Mouse (Mus musculus) hindbrain, embryonic 14.5 days (tissue): ENCODE measurements at regions not wholly inside any gene's neighbourhood (a gene's known extent, or its start where the extent isn't known, plus 50 kb on each side); places are given as distances from the start of the nearest gene placed in this dataset.

Experiments
- ATAC-seq: fragments of 200-750 bp; cut with Nextera tagmentation; 2 replicates; pipeline ENCODE4 v1.8.0; 2017; ENCODE audit warnings: moderate number of reproducible peaks, mild to moderate bottlenecking, moderate TSS enrichment, moderate library complexity; ENCODE audit not compliant: low FRiP score
- DNase-seq: peaks from one replicate; pipeline ENCODE4 v3.0.0-alpha.2; 2015; ENCODE audit warnings: low spot score
- H3K27ac ChIP-seq: fragments of 300-500 bp; sonication (generic); 2 replicates; pipeline ENCODE4 v1.5.1; 2014; ENCODE audit warnings: mild to moderate bottlenecking, moderate library complexity
- H3K27me3 ChIP-seq: fragments of 300-500 bp; sonication (generic); 2 replicates; pipeline ENCODE4 v1.6.1; 2014; ENCODE audit warnings: mild to moderate bottlenecking, low read length, mixed read lengths; ENCODE audit not compliant: control insufficient read depth, insufficient read depth
- H3K36me3 ChIP-seq: fragments of 300-500 bp; sonication (generic); replicated peaks from 2 replicates; pipeline ENCODE4 v1.6.1; 2014; ENCODE audit not compliant: control insufficient read depth, insufficient read depth
- H3K4me1 ChIP-seq: fragments of 300-500 bp; sonication (generic); replicated peaks from 2 replicates; pipeline ENCODE4 v1.6.1; 2014; ENCODE audit warnings: antibody characterized with exemption, low read length, mixed read lengths; ENCODE audit not compliant: control insufficient read depth, insufficient read depth
- H3K4me2 ChIP-seq: fragments of 300-500 bp; sonication (generic); replicated peaks from 2 replicates; pipeline ENCODE4 v1.6.1; 2014; ENCODE audit warnings: mild to moderate bottlenecking, moderate library complexity
- H3K4me3 ChIP-seq: fragments of 300-500 bp; sonication (generic); replicated peaks from 2 replicates; pipeline ENCODE4 v1.5.1; 2014; ENCODE audit warnings: mild to moderate bottlenecking, low read length
- H3K9ac ChIP-seq: fragments of 300-500 bp; sonication (generic); 2 replicates; pipeline ENCODE4 v1.6.1; 2014
- H3K9me3 ChIP-seq: fragments of 300-500 bp; sonication (generic); 2 replicates; pipeline ENCODE4 v1.6.1; 2016; ENCODE audit warnings: low read length; ENCODE audit not compliant: control insufficient read depth
- WGBS: fragments of 180-500 bp; shearing (Covaris S2); extraction: QIAGEN DNeasy Blood & Tissue Kit; methylation state at CpG from one replicate; pipeline ENCODE4 v1.1.7; 2014; 5-methylcytosine and 5-hydroxymethylcytosine counted together

DNA sequence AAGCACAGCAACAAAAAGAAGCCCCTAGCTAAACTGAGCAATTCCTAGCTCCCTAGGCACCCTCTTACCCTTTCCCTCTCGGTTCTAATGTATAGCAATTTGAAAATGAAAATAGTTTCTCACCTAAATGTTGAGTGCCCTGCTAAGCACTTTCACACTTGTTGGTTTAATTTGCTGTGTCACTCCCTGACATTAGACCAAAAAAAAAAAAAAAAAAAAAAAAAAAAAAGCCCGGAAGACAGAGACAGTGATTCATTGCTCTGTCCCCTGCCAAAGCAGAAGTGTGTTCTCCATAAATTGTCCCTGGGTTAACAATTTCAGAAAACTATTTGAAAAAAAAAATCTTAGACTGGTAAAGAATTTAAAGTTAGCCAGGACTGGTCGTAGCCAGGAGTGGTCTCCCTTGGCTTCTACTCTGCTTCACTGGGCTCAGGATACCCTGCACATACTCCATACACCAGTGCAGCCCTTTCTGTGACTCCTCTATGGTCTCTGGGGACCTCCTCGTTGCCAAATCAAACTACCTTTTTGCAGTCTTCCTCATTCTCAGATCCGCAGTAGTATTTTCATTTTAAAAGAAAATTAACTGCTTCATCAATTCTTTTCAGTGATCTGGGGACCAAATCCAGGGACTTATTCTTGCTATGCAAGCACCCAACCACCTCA lies 148.0 kb upstream of the Bcl6 start:
- 67% methylated on average over 5 of the region's 5 CpGs for WGBS
- no peaks in the 10 kb centered on the region for H3K36me3 ChIP-seq
- ATAC-seq, result no peak
- H3K4me2 ChIP-seq, result no peak overlapping the region
- no peaks in the 10 kb centered on the region for H3K27me3 ChIP-seq
- no peak for DNase-seq
- no peaks in the 10 kb centered on the region for H3K9me3 ChIP-seq
- no peak overlapping the region for H3K4me3 ChIP-seq
- H3K27ac ChIP-seq, result no peak overlapping the region
- no peak overlapping the region for H3K9ac ChIP-seq
- H3K4me1 ChIP-seq, result no peaks in the 10 kb centered on the region

DNA sequence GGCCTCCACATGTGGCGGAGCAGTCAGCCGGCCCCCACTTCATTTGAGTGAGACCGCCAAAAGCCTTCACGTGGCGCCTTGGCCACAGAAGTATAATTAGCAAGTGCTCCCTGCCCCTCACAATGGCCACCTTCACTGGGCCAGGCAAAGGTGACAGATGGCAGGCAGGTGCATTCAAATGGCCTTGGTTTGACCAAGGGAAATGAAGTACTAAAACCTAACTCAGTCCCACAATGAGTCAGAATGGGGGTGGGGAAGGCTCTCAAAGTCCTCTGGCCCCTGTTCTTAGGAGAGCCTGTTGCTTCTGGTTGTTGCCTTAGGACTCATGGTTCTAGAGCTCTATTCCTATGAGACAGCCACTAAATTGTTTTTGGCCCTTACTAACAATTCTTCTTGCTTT lies 147.2 kb upstream of the Bcl6 start:
- ATAC-seq (no peak), DNase-seq (no peak)
- no peaks in the 10 kb centered on the region for H3K9me3 ChIP-seq
- 91% methylated on average over 5 of the region's 5 CpGs for WGBS
- no peaks in the 10 kb centered on the region for H3K4me1 ChIP-seq
- no peak overlapping the region for H3K27ac ChIP-seq
- no peak overlapping the region for H3K9ac ChIP-seq
- no peaks in the 10 kb centered on the region for H3K36me3 ChIP-seq
- H3K4me2 ChIP-seq, result no peak overlapping the region
- H3K4me3 ChIP-seq, result no peak overlapping the region
- no peaks in the 10 kb centered on the region for H3K27me3 ChIP-seq

DNA sequence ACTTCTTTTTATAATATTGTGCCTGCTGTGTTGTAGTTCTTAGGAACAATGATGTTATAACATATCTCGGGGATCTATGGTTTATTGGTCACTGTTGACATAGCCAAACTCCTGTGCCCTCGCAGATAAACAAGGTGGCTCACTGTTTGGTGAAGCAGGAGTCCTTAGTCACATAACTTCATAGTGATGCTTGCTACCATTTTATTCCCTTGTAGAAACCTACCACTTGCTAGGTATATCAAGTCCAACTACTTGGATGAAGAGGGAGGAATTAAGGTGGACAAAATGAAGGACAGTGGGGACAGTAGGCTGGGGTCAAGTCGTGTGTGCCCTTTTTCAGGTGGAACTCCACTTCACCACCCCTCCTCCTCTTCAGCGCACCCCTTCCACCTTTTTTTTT lies 146.7 kb upstream of the Bcl6 start:
- H3K9ac ChIP-seq, result no peak overlapping the region
- H3K27me3 ChIP-seq, result no peaks in the 10 kb centered on the region
- no peak overlapping the region for H3K27ac ChIP-seq
- 95% methylated on average over 3 of the region's 4 CpGs for WGBS
- H3K9me3 ChIP-seq, result no peaks in the 10 kb centered on the region
- no peak overlapping the region for H3K4me2 ChIP-seq
- ATAC-seq (no peak), DNase-seq (no peak)
- H3K4me1 ChIP-seq, result no peaks in the 10 kb centered on the region
- no peaks in the 10 kb centered on the region for H3K36me3 ChIP-seq
- no peak overlapping the region for H3K4me3 ChIP-seq

DNA sequence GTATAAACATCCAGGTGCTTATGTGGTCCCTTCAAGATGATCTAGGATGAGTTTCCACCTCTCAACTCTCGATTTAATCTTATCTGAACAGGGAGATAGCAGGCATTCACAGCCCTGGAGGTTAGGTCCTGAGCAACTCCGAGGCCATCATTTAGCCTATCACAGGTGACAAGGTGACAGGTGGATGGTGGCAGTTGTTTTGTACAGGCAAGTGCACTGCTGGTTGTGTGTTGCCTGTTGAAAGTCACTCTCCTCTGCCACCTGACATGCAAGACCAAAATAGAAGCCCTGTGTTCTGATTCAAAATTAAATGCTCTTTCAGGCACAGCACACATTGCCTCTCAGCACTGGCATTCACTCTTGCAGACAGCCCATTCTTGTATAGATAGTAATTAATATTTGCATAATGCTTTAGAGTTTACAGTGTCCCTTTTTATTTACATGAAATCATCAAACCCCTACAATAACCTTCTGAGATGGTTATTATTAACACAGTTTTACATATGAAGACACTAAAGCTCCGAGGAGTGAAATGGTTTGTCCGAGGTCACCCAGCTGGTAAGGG lies 145.9 kb upstream of the Bcl6 start:
- Histone ChIP-seq H3K4me3 (no peak overlapping the region), H3K4me1 (no peaks in the 10 kb centered on the region), H3K27ac (no peak overlapping the region), H3K27me3 (no peaks in the 10 kb centered on the region), H3K9me3 (no peaks in the 10 kb centered on the region), H3K4me2 (no peak overlapping the region), H3K36me3 (no peaks in the 10 kb centered on the region), H3K9ac (no peak overlapping the region)
- DNase-seq (no peak), ATAC-seq (no peak)
- 90% methylated on average over 4 of the region's 4 CpGs for WGBS

DNA sequence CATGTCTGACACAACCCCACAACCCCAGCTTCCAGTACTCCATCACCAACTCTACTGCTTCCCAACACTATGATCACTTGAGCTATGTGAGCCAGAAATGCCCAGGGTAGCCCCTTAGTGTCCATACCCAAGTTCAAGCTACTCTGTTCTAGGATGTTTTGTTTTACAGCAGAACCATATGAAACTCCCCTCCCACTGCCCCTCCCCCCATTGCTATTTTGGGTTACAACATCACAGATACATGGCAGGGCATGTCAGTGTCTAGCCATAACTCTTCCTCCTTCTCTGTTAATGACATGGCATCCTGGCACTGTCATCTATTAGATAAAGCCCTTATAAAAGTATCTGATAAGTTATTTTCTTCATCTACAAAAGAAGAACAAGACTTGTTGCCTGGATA lies 142.0 kb upstream of the Bcl6 start:
- Histone ChIP-seq H3K27ac (no peak overlapping the region), H3K27me3 (no peaks in the 10 kb centered on the region), H3K9ac (no peak overlapping the region), H3K9me3 (no peaks in the 10 kb centered on the region), H3K4me1 (no peaks in the 10 kb centered on the region), H3K36me3 (no peaks in the 10 kb centered on the region), H3K4me3 (no peak overlapping the region), H3K4me2 (no peak overlapping the region)
- DNase-seq (no peak), ATAC-seq (no peak)

DNA sequence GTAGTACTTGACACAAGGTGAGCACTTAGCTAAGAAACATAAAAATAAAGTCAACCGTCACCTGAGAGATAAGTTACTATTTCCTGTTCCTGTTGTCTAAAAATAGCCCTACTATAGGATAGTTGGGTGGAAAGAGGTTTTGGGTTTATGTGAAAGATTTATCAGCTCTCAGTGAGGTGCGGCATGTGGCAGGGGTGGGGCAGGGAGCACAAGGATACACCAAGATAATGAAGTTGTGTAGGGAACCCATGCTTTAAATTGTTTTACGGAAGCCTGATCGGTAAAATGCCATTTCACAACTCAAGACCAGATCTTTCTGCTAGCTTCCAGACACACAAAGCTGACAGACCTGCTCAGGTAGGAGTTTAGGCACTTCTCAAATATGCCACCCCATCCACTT lies 141.0 kb upstream of the Bcl6 start:
- Histone ChIP-seq H3K4me1 (no peaks in the 10 kb centered on the region), H3K4me2 (no peak overlapping the region), H3K27me3 (no peaks in the 10 kb centered on the region), H3K36me3 (no peaks in the 10 kb centered on the region), H3K9ac (no peak overlapping the region), H3K27ac (no peak overlapping the region), H3K4me3 (no peak overlapping the region), H3K9me3 (no peaks in the 10 kb centered on the region)
- DNase-seq (no peak), ATAC-seq (no peak)
- WGBS, result 93% methylated on average over 4 of the region's 4 CpGs

DNA sequence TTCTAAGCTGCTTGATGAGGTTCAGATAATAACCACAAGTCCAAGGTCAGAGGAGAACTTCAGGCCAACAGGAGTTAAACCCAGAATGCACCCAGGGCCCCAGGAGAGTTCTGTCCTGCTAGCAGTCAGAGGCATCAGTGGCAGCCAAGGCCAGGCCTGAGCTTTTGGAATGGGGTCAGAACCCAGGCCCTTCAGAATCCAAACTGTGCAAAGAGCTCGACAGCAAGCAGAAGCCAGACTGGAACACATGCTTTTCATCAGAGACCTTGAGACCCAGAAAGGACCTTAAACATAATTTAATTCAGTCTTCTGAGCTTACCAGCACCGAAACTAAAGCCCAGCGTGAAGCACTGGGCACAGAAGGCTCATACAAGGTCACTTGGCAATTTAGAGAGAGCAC lies 139.9 kb upstream of the Bcl6 start:
- Histone ChIP-seq H3K27ac (no peak overlapping the region), H3K9ac (no peak overlapping the region), H3K4me3 (no peak overlapping the region), H3K4me1 (no peaks in the 10 kb centered on the region), H3K9me3 (no peaks in the 10 kb centered on the region), H3K27me3 (no peaks in the 10 kb centered on the region), H3K36me3 (no peaks in the 10 kb centered on the region), H3K4me2 (no peak overlapping the region)
- 45% methylated on average over 3 of the region's 3 CpGs for WGBS
- ATAC-seq, result no peak
- DNase-seq, result no peak

DNA sequence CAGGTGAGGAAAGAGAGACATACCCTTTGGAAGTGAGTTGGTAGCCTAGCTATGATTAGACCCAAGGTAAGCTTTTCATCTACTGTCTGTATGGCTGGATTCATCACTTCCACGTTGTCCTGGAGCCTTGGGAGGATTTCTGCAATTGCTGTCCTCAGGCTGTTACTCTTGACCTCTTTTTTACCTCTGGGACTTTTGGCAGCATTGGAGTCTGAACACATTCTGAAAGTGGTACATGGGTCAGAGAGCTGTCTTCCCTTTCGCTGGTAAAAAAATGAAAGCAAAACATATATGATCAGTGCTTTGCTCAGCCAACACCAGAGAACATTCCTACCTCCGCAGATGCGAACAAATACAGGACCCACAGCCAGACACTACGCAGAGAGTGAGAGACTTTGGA lies 136.1 kb upstream of the Bcl6 start:
- ATAC-seq, result no peak
- no peaks in the 10 kb centered on the region for H3K27me3 ChIP-seq

DNA sequence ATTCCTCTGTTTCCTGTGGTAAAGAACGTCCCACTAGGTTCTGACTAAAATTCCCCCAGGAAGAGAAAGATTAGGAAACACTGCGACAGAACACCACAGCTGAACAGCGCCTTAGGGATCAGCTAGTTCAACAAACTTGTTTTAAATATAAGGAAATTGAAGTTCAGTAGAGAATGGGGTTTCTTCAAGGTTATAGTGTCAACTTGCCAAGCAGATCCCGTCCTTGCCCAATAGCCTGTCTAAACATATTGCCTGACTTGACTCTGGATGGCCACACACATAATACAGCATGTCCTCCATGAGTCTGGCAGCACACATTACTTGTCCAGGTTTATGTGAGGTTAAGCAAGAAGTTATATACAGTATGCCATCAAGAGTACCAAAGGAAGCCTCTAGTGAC lies 135.4 kb upstream of the Bcl6 start:
- Histone ChIP-seq H3K4me3 (no peak overlapping the region), H3K9ac (no peak overlapping the region), H3K27me3 (no peaks in the 10 kb centered on the region), H3K36me3 (no peaks in the 10 kb centered on the region), H3K4me2 (no peak overlapping the region), H3K27ac (no peak overlapping the region), H3K9me3 (no peaks in the 10 kb centered on the region), H3K4me1 (no peaks in the 10 kb centered on the region)
- DNase-seq (no peak), ATAC-seq (no peak)
- WGBS, result 89% methylated on average over 4 of the region's 4 CpGs

More for the DNA sequence above, 136.1 kb upstream of the Bcl6 start:
- no peaks in the 10 kb centered on the region for H3K4me1 ChIP-seq
- H3K9me3 ChIP-seq, result no peaks in the 10 kb centered on the region
- H3K36me3 ChIP-seq, result no peaks in the 10 kb centered on the region
- H3K9ac ChIP-seq, result no peak overlapping the region
- no peak overlapping the region for H3K4me2 ChIP-seq
- DNase-seq, result no peak
- WGBS, result 83% methylated on average over 5 of the region's 5 CpGs
- H3K4me3 ChIP-seq, result no peak overlapping the region
- H3K27ac ChIP-seq, result no peak overlapping the region

DNA sequence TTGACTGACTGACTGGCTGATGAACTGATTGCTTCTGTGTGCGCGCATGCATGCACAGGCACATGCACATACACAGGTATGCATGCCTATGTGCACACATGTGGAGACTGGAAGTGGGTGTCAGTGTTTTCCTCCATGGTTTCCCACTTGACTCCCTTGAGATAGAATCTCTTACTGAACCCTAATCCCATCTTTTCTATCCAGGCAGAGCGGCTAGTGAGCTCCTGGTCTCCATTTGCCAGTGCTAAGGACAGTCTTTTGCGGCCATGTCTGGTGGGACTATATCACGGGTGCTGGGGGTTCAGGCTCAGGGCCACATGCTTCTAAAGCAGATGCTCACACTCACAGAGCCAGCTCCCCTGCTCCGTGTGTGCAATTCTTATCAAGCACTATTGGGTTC lies 133.0 kb upstream of the Bcl6 start:
- no peak for ATAC-seq
- H3K27me3 ChIP-seq, result no peaks in the 10 kb centered on the region
- no peak for DNase-seq
- H3K27ac ChIP-seq, result no peak overlapping the region
- H3K4me3 ChIP-seq, result no peak overlapping the region
- no peak overlapping the region for H3K9ac ChIP-seq
- WGBS, result 96% methylated on average over 6 of the region's 6 CpGs
- H3K4me2 ChIP-seq, result no peak overlapping the region
- H3K9me3 ChIP-seq, result no peaks in the 10 kb centered on the region
- no peaks in the 10 kb centered on the region for H3K4me1 ChIP-seq
- H3K36me3 ChIP-seq, result no peaks in the 10 kb centered on the region
